Mouse (Mus musculus) hindbrain, embryonic 15.5 days (tissue): ENCODE measurements at regions not wholly inside any gene's neighbourhood (a gene's known extent, or its start where the extent isn't known, plus 50 kb on each side); places are given as distances from the start of the nearest gene placed in this dataset.

Source experiments
- ATAC-seq: fragments of 200-750 bp; cut with Nextera tagmentation; 2 replicates; pipeline ENCODE4 v1.8.0; 2017; ENCODE audit warnings: low read depth, moderate number of reproducible peaks, moderate TSS enrichment; ENCODE audit not compliant: low FRiP score
- H3K27ac ChIP-seq: fragments of 300-500 bp; sonication (generic); replicated peaks from 2 replicates; pipeline ENCODE4 v1.5.1; 2015; ENCODE audit warnings: mild to moderate bottlenecking, inconsistent platforms
- H3K27me3 ChIP-seq: fragments of 300-500 bp; sonication (generic); 2 replicates; pipeline ENCODE4 v1.6.1; 2015; ENCODE audit warnings: control low read depth, inconsistent platforms
- H3K36me3 ChIP-seq: fragments of 300-500 bp; sonication (generic); 2 replicates; pipeline ENCODE4 v1.6.1; 2015; ENCODE audit warnings: control low read depth, inconsistent platforms
- H3K4me1 ChIP-seq: fragments of 300-500 bp; sonication (generic); replicated peaks from 2 replicates; pipeline ENCODE4 v1.6.1; 2015; ENCODE audit warnings: control low read depth, inconsistent platforms
- H3K4me2 ChIP-seq: fragments of 300-500 bp; sonication (generic); 2 replicates; pipeline ENCODE4 v1.6.1; 2015; ENCODE audit warnings: moderate library complexity, mild to moderate bottlenecking, inconsistent platforms
- H3K4me3 ChIP-seq: fragments of 300-500 bp; sonication (generic); 2 replicates; pipeline ENCODE4 v1.5.1; 2015; ENCODE audit warnings: mild to moderate bottlenecking, inconsistent platforms
- H3K9ac ChIP-seq: fragments of 300-500 bp; sonication (generic); 2 replicates; pipeline ENCODE4 v1.6.1; 2015; ENCODE audit warnings: inconsistent platforms
- H3K9me3 ChIP-seq: fragments of 300-500 bp; sonication (generic); 2 replicates; pipeline ENCODE4 v1.6.1; 2016; ENCODE audit warnings: control low read depth, inconsistent platforms
- WGBS: fragments of 180-500 bp; shearing (Covaris S2); methylation state at CpG from one replicate; pipeline ENCODE4 v1.1.7; 2015; 5-methylcytosine and 5-hydroxymethylcytosine counted together

- Histone ChIP-seq H3K9me3 (no peaks in the 10 kb centered on the region), H3K36me3 (no peaks in the 10 kb centered on the region), H3K4me1 (no peaks in the 10 kb centered on the region), H3K4me3 (no peak overlapping the region), H3K9ac (no peak overlapping the region), H3K27me3 (no peaks in the 10 kb centered on the region), H3K4me2 (no peak overlapping the region), H3K27ac (no peak overlapping the region)
- ATAC-seq: no peak
- WGBS: 88% methylated on average over 3 of the region's 3 CpGs
Measured at GRCm38 (mm10) chr15:96842881-96843280, 143.4 kb upstream of the Slc38a2 start.

DNA sequence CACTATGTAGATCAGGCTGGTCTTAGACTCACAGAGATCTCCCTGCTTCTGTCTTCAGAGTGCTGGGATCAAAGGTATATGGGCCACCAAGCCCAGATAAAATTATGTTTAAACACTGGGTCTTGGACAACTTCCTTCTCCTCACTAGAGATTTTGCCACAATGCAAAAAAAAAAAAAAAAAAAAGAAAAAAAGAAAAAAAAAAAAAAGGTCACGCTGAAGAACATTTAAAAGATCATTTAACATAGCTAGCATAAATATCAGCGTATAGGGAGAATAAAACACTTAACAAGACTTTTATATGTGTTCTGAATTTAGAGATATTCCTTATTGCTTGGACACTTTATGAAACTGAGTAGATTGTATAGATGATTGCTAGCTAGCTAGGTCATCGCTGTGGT lies 137.1 kb upstream of the Slc38a2 start:
- Histone ChIP-seq H3K4me3 (no peak overlapping the region), H3K27ac (no peak overlapping the region), H3K9ac (no peak overlapping the region), H3K36me3 (no peaks in the 10 kb centered on the region), H3K9me3 (no peaks in the 10 kb centered on the region), H3K27me3 (no peaks in the 10 kb centered on the region), H3K4me1 (no peaks in the 10 kb centered on the region), H3K4me2 (no peak overlapping the region)
- ATAC-seq: no peak
- WGBS: 96% methylated on average over 3 of the region's 3 CpGs

GRCm38 (mm10) chr15:96834862-96835261 lies 135.3 kb upstream of the Slc38a2 start:
- Histone ChIP-seq H3K27me3 (no peaks in the 10 kb centered on the region), H3K4me2 (no peak overlapping the region), H3K9me3 (no peaks in the 10 kb centered on the region), H3K9ac (no peak overlapping the region), H3K27ac (no peak overlapping the region), H3K36me3 (no peaks in the 10 kb centered on the region), H3K4me3 (no peak overlapping the region), H3K4me1 (no peaks in the 10 kb centered on the region)
- ATAC-seq: no peak
- WGBS: 87% methylated on average over 9 of the region's 9 CpGs

DNA sequence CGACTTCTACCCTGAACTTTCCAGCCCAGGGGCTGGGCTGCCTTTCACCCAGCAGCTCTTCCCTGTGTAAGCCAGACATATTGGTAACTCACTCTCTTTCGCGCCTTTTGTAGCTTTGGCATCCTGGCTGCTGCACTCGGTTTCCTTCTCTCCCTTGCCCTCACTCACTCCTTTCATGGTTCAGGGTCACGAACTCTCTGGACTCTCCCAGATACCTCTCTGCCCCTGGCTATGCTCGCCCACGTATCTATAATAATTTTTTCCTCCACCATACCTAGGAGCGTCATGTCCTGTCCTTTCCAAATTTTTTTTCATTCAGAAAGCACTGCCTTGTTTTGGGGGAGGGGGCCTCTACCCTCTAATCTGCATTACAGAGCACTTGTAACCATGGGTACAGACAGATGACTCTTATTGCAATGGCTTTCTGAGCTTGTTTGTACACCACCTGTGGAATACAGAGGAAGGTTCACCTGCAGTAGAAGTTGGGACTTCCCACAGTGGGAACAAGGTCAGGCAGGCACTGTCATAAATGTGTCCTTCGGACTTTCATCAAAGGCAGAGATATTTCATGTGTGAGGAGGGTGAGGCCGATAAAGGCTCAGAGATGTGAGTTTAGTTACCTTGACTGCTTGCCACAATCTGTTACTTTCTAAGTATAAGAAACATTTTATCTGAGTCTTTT lies 134.8 kb upstream of the Slc38a2 start:
- H3K4me2 ChIP-seq: no peak overlapping the region
- ATAC-seq: no peak
- 84% methylated on average over 10 of the region's 10 CpGs for WGBS
- H3K27ac ChIP-seq: no peak overlapping the region
- H3K9me3 ChIP-seq: no peaks in the 10 kb centered on the region
- no peaks in the 10 kb centered on the region for H3K4me1 ChIP-seq
- H3K4me3 ChIP-seq: no peak overlapping the region
- no peaks in the 10 kb centered on the region for H3K27me3 ChIP-seq
- H3K36me3 ChIP-seq: no peaks in the 10 kb centered on the region
- H3K9ac ChIP-seq: no peak overlapping the region

DNA sequence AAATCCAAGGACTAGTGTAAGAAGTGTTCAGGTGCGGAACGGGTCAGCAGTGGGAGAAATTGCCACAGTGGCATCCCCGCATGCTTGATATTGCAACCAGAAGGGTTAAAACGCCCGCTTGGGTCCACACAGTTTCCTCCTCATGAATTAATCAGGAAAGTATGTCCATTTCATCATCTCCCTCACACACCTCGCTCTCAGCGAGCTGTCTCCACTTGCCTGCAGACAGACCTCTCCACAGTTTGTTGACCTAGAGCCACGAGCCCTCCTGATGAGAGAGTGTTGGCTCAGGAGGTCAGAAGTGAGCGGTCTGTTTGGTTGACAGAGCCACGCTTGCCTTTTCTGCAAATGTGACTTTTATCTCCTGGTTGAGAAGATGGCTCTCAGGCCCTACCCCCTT lies 132.9 kb upstream of the Slc38a2 start:
- H3K27me3 ChIP-seq: no peaks in the 10 kb centered on the region
- ATAC-seq: no peak
- H3K36me3 ChIP-seq: no peaks in the 10 kb centered on the region
- no peak overlapping the region for H3K4me3 ChIP-seq
- H3K4me1 ChIP-seq: no peaks in the 10 kb centered on the region
- H3K9ac ChIP-seq: no peak overlapping the region
- 83% methylated on average over 10 of the region's 10 CpGs for WGBS
- no peaks in the 10 kb centered on the region for H3K9me3 ChIP-seq
- H3K4me2 ChIP-seq: no peak overlapping the region
- no peak overlapping the region for H3K27ac ChIP-seq

- H3K9me3 ChIP-seq: no peaks in the 10 kb centered on the region
- H3K27me3 ChIP-seq: no peaks in the 10 kb centered on the region
- H3K4me1 ChIP-seq: no peaks in the 10 kb centered on the region
- H3K4me2 ChIP-seq: no peak overlapping the region
- 95% methylated on average over 10 of the region's 10 CpGs for WGBS
- no peak overlapping the region for H3K4me3 ChIP-seq
- H3K9ac ChIP-seq: no peak overlapping the region
- no peaks in the 10 kb centered on the region for H3K36me3 ChIP-seq
- no peak overlapping the region for H3K27ac ChIP-seq
- no peak for ATAC-seq
Measured at GRCm38 (mm10) chr15:96831256-96831655, 131.7 kb upstream of the Slc38a2 start.

DNA sequence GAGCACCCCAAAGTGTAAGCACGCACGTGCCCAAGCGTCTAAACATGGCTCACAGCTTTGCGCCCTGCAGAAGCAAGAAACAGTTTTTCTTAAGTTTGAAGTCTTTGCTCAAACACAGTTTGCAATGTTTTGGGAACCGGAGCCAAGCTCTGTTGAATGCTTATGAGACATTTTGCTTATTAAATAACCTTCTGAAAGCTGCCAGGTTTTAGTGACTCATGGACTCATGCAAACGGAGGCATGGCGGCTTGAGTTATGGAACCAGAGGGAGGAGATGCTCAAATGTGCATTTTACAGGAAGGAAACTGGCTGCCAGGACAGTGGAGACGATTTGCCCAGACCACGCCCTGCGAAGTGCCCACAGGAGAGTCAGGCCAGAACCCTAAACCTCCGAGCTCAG lies 131.0 kb upstream of the Slc38a2 start:
- Histone ChIP-seq H3K4me1 (no peaks in the 10 kb centered on the region), H3K36me3 (no peaks in the 10 kb centered on the region), H3K27ac (no peak overlapping the region), H3K9me3 (no peaks in the 10 kb centered on the region), H3K4me3 (no peak overlapping the region), H3K27me3 (no peaks in the 10 kb centered on the region), H3K4me2 (no peak overlapping the region), H3K9ac (no peak overlapping the region)
- ATAC-seq: no peak
- WGBS: 95% methylated on average over 11 of the region's 11 CpGs

- Histone ChIP-seq H3K9me3 (no peaks in the 10 kb centered on the region), H3K27me3 (no peaks in the 10 kb centered on the region), H3K4me2 (no peak overlapping the region), H3K27ac (no peak overlapping the region), H3K36me3 (no peaks in the 10 kb centered on the region), H3K9ac (no peak overlapping the region), H3K4me3 (no peak overlapping the region), H3K4me1 (no peaks in the 10 kb centered on the region)
- ATAC-seq: no peak
- WGBS: 86% methylated on average over 12 of the region's 12 CpGs
Measured at GRCm38 (mm10) chr15:96829941-96830340, 130.4 kb upstream of the Slc38a2 start.

GRCm38 (mm10) chr15:96828681-96829080 lies 129.2 kb upstream of the Slc38a2 start:
- H3K36me3 ChIP-seq: no peaks in the 10 kb centered on the region
- no peak overlapping the region for H3K4me2 ChIP-seq
- H3K27me3 ChIP-seq: no peaks in the 10 kb centered on the region
- H3K4me3 ChIP-seq: no peak overlapping the region
- H3K4me1 ChIP-seq: no peaks in the 10 kb centered on the region
- no peaks in the 10 kb centered on the region for H3K9me3 ChIP-seq
- H3K9ac ChIP-seq: no peak overlapping the region
- ATAC-seq: no peak
- H3K27ac ChIP-seq: no peak overlapping the region
- 91% methylated on average over 8 of the region's 8 CpGs for WGBS

GRCm38 (mm10) chr15:96827931-96828330 lies 128.4 kb upstream of the Slc38a2 start:
- H3K27me3 ChIP-seq: no peaks in the 10 kb centered on the region
- H3K9me3 ChIP-seq: no peaks in the 10 kb centered on the region
- H3K4me2 ChIP-seq: no peak overlapping the region
- WGBS: 82% methylated on average over 8 of the region's 8 CpGs
- H3K4me1 ChIP-seq: no peaks in the 10 kb centered on the region
- ATAC-seq: no peak
- H3K27ac ChIP-seq: no peak overlapping the region
- H3K36me3 ChIP-seq: no peaks in the 10 kb centered on the region
- no peak overlapping the region for H3K9ac ChIP-seq
- no peak overlapping the region for H3K4me3 ChIP-seq

DNA sequence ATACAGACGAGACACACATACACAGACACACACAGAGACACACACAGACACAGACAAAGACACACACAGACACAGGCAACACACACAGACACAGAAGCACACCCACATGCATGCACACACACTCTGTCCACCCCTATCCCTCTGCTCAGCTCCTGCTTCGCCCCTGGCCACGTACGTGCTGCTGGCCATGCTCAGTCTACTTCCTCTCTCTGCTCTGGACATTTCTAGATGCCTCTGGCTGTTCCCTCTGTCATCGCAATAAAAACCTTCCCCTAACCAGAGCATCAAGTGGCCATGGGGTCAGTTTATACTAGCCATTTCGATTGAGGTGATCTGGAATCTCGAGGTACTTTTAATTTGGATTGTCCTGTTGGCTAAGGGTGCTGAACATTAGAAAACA lies 118.9 kb upstream of the Slc38a2 start:
- Histone ChIP-seq H3K27ac (no peak overlapping the region), H3K4me2 (no peak overlapping the region), H3K4me1 (no peaks in the 10 kb centered on the region), H3K9me3 (no peaks in the 10 kb centered on the region), H3K9ac (no peak overlapping the region), H3K36me3 (no peaks in the 10 kb centered on the region), H3K4me3 (no peak overlapping the region), H3K27me3 (no peaks in the 10 kb centered on the region)
- 85% methylated on average over 7 of the region's 7 CpGs for WGBS
- no peak for ATAC-seq

GRCm38 (mm10) chr15:96817626-96818025 lies 118.1 kb upstream of the Slc38a2 start:
- H3K36me3 ChIP-seq: no peaks in the 10 kb centered on the region
- H3K27ac ChIP-seq: no peak overlapping the region
- H3K4me2 ChIP-seq: no peak overlapping the region
- no peak for ATAC-seq
- no peak overlapping the region for H3K4me3 ChIP-seq
- no peaks in the 10 kb centered on the region for H3K9me3 ChIP-seq
- H3K9ac ChIP-seq: no peak overlapping the region
- no peaks in the 10 kb centered on the region for H3K27me3 ChIP-seq
- WGBS: 83% methylated on average over 5 of the region's 5 CpGs
- no peaks in the 10 kb centered on the region for H3K4me1 ChIP-seq

DNA sequence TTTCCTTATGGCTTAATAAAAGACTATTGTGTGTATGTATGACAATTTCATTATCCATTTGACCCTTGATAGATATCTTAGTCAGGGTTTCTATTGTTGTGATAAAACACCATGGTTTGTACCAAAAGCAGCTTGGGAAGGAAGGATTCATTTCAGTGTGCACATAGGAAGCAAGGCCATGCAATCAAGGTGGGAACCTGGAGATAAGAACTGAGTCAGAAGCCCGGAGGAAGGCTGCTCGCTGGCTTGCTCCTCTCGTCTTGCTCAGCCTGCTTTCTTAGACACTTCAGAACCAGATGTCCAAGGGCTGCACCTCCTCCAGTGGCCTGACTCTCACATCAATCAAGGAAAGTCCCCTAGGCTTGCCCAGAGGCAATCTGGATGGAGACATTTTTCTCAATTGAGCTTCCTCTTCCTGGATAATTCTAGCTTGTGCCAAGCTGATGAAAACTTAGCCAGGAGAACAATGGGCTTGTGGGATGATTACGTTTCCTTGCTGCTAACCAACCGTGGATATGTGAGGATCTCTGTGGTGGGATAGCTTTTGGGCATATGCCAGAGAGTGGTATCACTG lies 117.6 kb upstream of the Slc38a2 start:
- H3K4me2 ChIP-seq: no peak overlapping the region
- H3K9me3 ChIP-seq: no peaks in the 10 kb centered on the region
- ATAC-seq: no peak
- no peaks in the 10 kb centered on the region for H3K27me3 ChIP-seq
- H3K4me3 ChIP-seq: no peak overlapping the region
- H3K36me3 ChIP-seq: no peaks in the 10 kb centered on the region
- H3K4me1 ChIP-seq: no peaks in the 10 kb centered on the region
- no peak overlapping the region for H3K27ac ChIP-seq
- no peak overlapping the region for H3K9ac ChIP-seq
- 83% methylated on average over 5 of the region's 5 CpGs for WGBS
